Mouse (Mus musculus) gastrocnemius, postnatal 25 days (tissue): Measurements from ENCODE around the gene Aox2. TPM values are rescaled to one million over a fixed set of nuclear protein-coding genes. Genes with fewer than 3 reads are reported as not detected.

Experiments used
- DNase-seq: peaks from one replicate; pipeline ENCODE4 v3.0.0; 2022
- total RNA-seq, 2 experiments: library from RNA; stranded (reverse); gene quantifications; 1 replicate in 1 of 2; 2 replicates in 1 of 2; pipeline ENCODE4 v1.2.3; 2021

The Aox2 gene
- total RNA-seq, 2 experiments from 2014 or later: not detected

- no peak for DNase-seq
These were observed 125.6 kb downstream of the Aox2 start for GRCm38 (mm10) chr1:58403745-58404144.

- DNase-seq: no peak
These were observed 129.2 kb downstream of the Aox2 start for GRCm38 (mm10) chr1:58407321-58407720.

- no peak for DNase-seq
These were observed 130.0 kb downstream of the Aox2 start for GRCm38 (mm10) chr1:58408141-58408540.

GRCm38 (mm10) chr1:58409553-58410197 lies 131.5 kb downstream of the Aox2 start:
- no peak for DNase-seq

GRCm38 (mm10) chr1:58410198-58410588 lies 132.1 kb downstream of the Aox2 start:
- DNase-seq: no peak

GRCm38 (mm10) chr1:58410776-58411175 lies 132.7 kb downstream of the Aox2 start:
- DNase-seq: no peak

DNA sequence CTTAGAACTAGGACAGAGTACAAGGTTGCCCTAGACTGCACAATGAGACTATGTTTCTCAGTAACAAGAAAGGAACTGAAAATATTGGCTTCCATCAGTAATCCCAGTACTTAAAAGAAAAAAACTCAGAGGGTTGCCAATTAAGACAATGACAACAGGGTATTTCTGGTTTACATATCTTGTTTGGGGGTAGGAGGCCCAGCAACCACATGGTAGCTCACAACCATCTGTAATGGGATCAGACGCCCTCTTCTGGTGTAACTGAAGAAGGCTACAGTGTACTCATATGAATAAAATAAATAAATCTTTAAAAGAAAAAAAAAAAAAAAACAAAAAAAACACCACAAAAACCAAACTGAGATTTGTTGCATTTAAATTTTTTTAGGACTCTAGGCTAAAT lies 137.3 kb downstream of the Aox2 start:
- no peak for DNase-seq

DNA sequence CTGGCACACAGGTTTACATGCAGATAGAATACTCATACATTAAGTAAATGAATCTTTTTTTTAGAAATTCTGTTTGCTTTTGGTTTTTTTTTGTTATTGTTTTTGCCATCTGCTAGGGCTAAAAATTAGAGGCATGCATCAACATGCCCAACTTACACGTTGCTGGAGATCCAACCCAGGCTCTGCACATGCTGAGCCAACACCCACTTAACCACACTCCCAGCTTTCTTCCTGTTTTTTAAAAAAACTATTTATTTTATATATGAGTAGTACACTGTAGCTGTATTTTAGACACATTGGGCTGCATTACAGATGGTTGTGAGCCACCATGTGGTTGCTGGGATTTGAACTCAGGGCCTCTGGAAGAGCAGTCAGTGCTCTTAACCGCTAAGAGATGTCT lies 137.9 kb downstream of the Aox2 start:
- no peak for DNase-seq

- DNase-seq: no peak
These were observed 141.9 kb downstream of the Aox2 start for GRCm38 (mm10) chr1:58420032-58420431.

- DNase-seq: no peak
These were observed 142.8 kb downstream of the Aox2 start for GRCm38 (mm10) chr1:58420961-58421360.

DNA sequence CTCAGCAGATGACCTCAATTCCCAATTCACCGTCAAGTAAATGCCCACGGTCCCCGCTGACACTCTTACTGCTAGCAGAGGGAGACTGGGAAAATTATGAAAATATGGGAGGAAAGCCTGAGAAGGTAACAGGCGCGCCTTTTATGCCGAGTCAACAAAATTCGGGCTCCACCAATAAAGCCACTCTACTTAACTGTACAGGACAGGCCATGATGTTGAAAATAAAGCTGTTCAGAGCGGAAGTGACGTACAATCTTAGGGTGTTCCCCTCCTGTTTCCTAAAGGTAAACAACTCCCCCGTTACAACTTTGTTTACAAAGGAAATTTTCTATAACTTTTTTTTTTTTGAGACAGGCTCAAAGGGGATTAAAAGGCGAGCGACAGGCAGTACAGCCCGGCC lies 144.8 kb downstream of the Aox2 start:
- DNase-seq: no peak

- DNase-seq: peak; percentile 95
These were observed 145.5 kb downstream of the Aox2 start, which contains the start of gene Clk1 for GRCm38 (mm10) chr1:58423371-58424248. Gene Clk1, minus strand, starts transcription at chr1:58424066.

DNA sequence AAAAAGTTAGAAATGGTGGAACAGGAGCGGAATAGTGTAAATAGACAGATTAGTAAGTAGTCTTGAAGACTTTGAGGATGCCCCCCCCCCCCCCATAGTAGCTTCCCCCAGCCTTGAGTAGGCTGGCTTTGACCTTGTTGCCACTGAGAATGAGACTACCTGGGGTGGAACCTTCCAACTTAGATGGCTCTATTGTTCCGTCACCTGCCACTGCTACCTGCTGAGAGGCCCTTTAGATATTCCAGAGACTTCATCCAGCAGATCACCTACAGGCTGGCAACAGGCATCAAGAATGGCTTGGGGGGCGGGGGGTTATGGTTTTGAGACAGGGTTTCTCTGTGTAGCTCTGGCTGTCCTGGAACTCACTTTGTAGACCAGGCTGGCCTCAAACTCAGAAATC lies 146.4 kb downstream of the Aox2 start:
- DNase-seq: no peak

Other genes with a start within 250 kb of the Aox2 start
- 10 to 100 TPM in 1 of 2 experiments, 1 to 10 TPM in 1; 4.6 to 12.1 TPM for gene Aox1, start 248.4 kb upstream of the Aox2 start, total RNA-seq
- gene Aox3, start 165.2 kb upstream of the Aox2 start, total RNA-seq: under 1 TPM; 0.16 to 0.31 TPM
- not detected for gene Aox4, start 67.9 kb upstream of the Aox2 start, total RNA-seq
- 10 to 100 TPM; 43.5 to 49.1 TPM for gene Bzw1, start 114.6 kb downstream of the Aox2 start, total RNA-seq
- gene Clk1, start 145.7 kb downstream of the Aox2 start, total RNA-seq: 10 to 100 TPM; 30.4 to 33.5 TPM
- 1 to 10 TPM; 6.8 to 8.5 TPM for gene Nif3l1, start 166.8 kb downstream of the Aox2 start, total RNA-seq
- 10 to 100 TPM; 17.2 to 17.8 TPM for gene Ppil3, start 167.2 kb downstream of the Aox2 start, total RNA-seq
- gene Orc2, start 226.8 kb downstream of the Aox2 start, total RNA-seq: 10 to 100 TPM; 10.1 to 11.4 TPM